Mouse (Mus musculus): ENCODE measurements around the gene Secisbp2. TPM values are rescaled to one million over a fixed set of nuclear protein-coding genes. Genes with fewer than 3 reads are reported as not detected.

Gene Secisbp2
- total and polyA plus RNA-seq, 2 experiments from 2014 or later: 18.7 to 20.2 TPM

GRCm38 (mm10) chr13:51720556-51720955, 69.1 kb downstream of the Secisbp2 start:
- Histone ChIP-seq H3K4me3 (ENCODE audit: low read depth, low read length) (no peak overlapping the region), H3K27me3 (ENCODE audit: insufficient read depth, low read length) (no peaks in the 10 kb centered on the region), H3K9me3 (ENCODE audit: low read length) (no peaks in the 10 kb centered on the region), H3K36me3 (ENCODE audit: insufficient read depth) (peaks cover 10% of the 10 kb centered on the region), H3K4me1 (ENCODE audit: insufficient read depth) (no peaks in the 10 kb centered on the region), H3K9ac (no peak overlapping the region), H3K4me2 (ENCODE audit: low read depth) (no peak overlapping the region), H3K27ac (ENCODE audit: low read depth, low read length) (no peak overlapping the region)
- ATAC-seq (no peak), DNase-seq (no peak)
- TF ChIP-seq CTCF (IDR thresholded peaks at IDR 0.05; ENCODE audit: low read depth): no peak
- 93% methylated on average over 4 of the region's 4 CpGs for WGBS

DNA sequence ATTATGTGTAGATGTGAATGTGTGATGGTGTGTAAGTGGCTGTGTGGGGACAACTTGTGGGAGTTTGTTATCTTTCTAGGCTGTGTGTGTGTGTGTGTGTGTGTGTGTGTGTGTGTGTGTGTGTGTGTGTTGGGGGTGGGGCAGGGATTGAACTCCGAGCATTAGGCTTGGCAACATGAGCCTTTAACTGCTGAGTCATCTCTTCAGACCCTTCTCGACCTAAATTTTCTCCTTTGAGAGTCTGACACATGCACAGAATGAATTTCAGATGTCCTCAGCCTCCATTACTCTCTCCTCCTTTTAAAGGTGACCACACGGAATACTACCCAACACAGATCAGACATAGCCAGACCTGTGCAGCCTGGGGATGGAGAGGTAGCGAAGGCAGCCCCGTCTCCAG, 71.6 kb downstream of the Secisbp2 start:
- no peak overlapping the region for H3K9ac ChIP-seq
- no peaks in the 10 kb centered on the region for H3K27me3 ChIP-seq (ENCODE audit: insufficient read depth, low read length)
- H3K27ac ChIP-seq (ENCODE audit: low read depth, low read length): no peak overlapping the region
- 72% methylated on average over 5 of the region's 5 CpGs for WGBS
- no peak for DNase-seq
- no peak for TF ChIP-seq CTCF (IDR thresholded peaks at IDR 0.05; ENCODE audit: low read depth)
- H3K4me3 ChIP-seq (ENCODE audit: low read depth, low read length): no peak overlapping the region
- no peaks in the 10 kb centered on the region for H3K9me3 ChIP-seq (ENCODE audit: low read length)
- ATAC-seq: no peak
- no peaks in the 10 kb centered on the region for H3K4me1 ChIP-seq (ENCODE audit: insufficient read depth)
- H3K36me3 ChIP-seq (ENCODE audit: insufficient read depth): peaks cover 10% of the 10 kb centered on the region; the same call in 1 of the 2 replicates
- H3K4me2 ChIP-seq (ENCODE audit: low read depth): no peak overlapping the region

DNA sequence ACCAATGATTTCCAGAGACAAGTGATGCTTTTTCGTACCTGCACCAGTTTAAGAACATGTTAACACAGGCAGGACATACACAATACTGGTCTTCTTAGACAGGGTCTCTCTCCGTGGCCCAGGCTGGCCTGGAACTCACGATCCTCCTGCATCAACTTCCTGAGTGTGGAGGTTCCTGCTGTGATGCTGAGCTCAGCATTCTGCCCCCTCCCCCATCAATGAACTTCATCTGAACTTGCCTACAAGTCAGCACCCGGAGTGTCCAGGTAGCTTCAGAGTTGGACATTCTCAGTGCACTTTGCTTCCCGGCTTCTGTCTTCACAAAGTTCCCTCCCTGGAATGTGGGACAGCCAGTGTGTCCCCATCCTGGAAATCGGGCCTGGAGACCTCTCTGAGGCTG, 73.1 kb downstream of the Secisbp2 start:
- no peak for TF ChIP-seq CTCF (IDR thresholded peaks at IDR 0.05; ENCODE audit: low read depth)
- DNase-seq (no peak), ATAC-seq (no peak)
- no peak overlapping the region for H3K27ac ChIP-seq (ENCODE audit: low read depth, low read length)
- H3K9me3 ChIP-seq (ENCODE audit: low read length): no peaks in the 10 kb centered on the region
- H3K4me1 ChIP-seq (ENCODE audit: insufficient read depth): no peaks in the 10 kb centered on the region
- WGBS: 83% methylated on average over 6 of the region's 6 CpGs
- no peak overlapping the region for H3K4me2 ChIP-seq (ENCODE audit: low read depth)
- no peak overlapping the region for H3K9ac ChIP-seq
- H3K27me3 ChIP-seq (ENCODE audit: insufficient read depth, low read length): no peaks in the 10 kb centered on the region
- H3K36me3 ChIP-seq (ENCODE audit: insufficient read depth): peaks cover 9% of the 10 kb centered on the region; the same call in 1 of the 2 replicates
- H3K4me3 ChIP-seq (ENCODE audit: low read depth, low read length): no peak overlapping the region

DNA sequence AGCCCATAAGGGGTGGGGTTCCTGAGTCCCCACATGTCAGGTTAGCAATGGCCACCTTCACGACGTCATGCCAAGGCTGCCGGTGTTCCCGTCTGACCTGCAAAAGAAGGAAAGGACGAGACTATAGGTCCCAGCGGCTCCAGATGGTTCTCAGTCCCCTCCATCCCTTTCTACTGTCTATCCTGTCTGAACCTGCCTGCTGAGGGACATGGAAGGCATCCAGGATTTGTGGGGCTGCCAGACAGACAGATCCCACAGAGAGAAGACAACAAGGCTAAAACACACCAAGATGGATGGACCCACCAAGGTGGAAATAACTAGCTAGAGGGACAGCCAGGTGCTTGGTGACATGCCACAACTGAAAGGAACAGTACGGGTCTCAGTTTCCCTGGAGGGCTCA, 73.9 kb downstream of the Secisbp2 start:
- no peak for DNase-seq
- WGBS: 89% methylated on average over 7 of the region's 7 CpGs
- no peaks in the 10 kb centered on the region for H3K4me1 ChIP-seq (ENCODE audit: insufficient read depth)
- H3K4me3 ChIP-seq (ENCODE audit: low read depth, low read length): no peak overlapping the region
- H3K27me3 ChIP-seq (ENCODE audit: insufficient read depth, low read length): no peaks in the 10 kb centered on the region
- ATAC-seq: no peak
- no peak overlapping the region for H3K4me2 ChIP-seq (ENCODE audit: low read depth)
- H3K36me3 ChIP-seq (ENCODE audit: insufficient read depth): peaks cover 2% of the 10 kb centered on the region; the same call in 1 of the 2 replicates
- no peak for TF ChIP-seq CTCF (IDR thresholded peaks at IDR 0.05; ENCODE audit: low read depth)
- no peak overlapping the region for H3K27ac ChIP-seq (ENCODE audit: low read depth, low read length)
- H3K9ac ChIP-seq: no peak overlapping the region
- no peaks in the 10 kb centered on the region for H3K9me3 ChIP-seq (ENCODE audit: low read length)

DNA sequence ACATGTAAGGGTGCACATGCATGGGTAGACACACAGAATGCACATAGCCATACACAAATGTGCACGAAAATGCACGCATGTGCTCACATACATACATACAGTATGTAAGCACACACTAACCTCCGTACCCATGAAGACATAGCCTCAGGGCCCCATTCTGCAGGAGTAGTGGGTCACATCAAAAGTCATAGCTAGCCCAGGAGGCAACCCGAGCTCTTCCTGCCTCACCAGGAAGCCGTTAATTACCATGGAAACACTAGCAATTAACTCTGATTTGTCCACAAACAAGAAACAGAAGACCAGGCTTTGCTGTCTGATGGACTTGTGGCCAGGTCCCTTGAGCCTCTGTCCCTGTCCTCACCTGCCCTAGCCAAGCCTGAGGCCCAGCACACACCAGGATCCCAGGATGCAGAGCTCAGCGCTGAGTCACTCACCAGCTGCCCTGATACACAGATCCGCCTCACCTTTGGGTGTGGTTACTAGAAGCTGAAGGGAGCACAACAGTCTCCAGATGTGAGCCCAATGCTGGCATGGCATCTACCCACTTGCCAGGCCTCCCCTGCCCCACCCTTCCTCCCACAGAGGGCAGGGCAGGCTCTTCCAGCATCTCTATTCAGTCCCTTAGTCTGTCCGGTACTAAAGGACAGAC, 74.6 kb downstream of the Secisbp2 start:
- DNase-seq: no peak
- no peak for ATAC-seq
- Histone ChIP-seq H3K4me2 (ENCODE audit: low read depth) (no peak overlapping the region), H3K4me1 (ENCODE audit: insufficient read depth) (no peaks in the 10 kb centered on the region), H3K27ac (ENCODE audit: low read depth, low read length) (no peak overlapping the region), H3K9me3 (ENCODE audit: low read length) (no peaks in the 10 kb centered on the region), H3K9ac (no peak overlapping the region), H3K4me3 (ENCODE audit: low read depth, low read length) (no peak overlapping the region), H3K36me3 (ENCODE audit: insufficient read depth) (no peaks in the 10 kb centered on the region), H3K27me3 (ENCODE audit: insufficient read depth, low read length) (no peaks in the 10 kb centered on the region)
- no peak for TF ChIP-seq CTCF (IDR thresholded peaks at IDR 0.05; ENCODE audit: low read depth)
- WGBS: 69% methylated on average over 8 of the region's 8 CpGs

DNA sequence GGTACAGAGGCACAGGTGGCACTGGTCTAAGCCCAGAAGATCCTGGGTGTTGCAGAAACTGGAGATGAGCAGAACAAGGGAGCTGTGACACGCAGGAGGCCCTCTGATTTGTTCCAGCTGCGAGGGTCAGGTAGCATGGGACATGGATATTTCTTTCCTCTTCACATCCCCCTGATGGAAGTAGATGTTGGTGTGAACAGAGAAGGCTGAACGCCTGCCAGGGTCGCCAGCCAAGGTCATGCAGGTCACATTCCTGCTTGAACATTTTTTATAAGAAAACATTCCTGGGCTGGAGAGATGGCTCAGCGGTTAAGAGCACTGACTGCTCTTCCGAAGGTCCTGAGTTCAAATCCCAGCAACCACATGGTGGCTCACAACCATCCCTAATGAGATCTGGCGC, 75.9 kb downstream of the Secisbp2 start:
- ATAC-seq (no peak), DNase-seq (no peak)
- H3K9me3 ChIP-seq (ENCODE audit: low read length): no peaks in the 10 kb centered on the region
- peaks cover 5% of the 10 kb centered on the region; the same call in 1 of the 2 replicates for H3K4me1 ChIP-seq (ENCODE audit: insufficient read depth)
- H3K27ac ChIP-seq (ENCODE audit: low read depth, low read length): no peak overlapping the region
- H3K4me3 ChIP-seq (ENCODE audit: low read depth, low read length): no peak overlapping the region
- 91% methylated on average over 6 of the region's 7 CpGs for WGBS
- no peaks in the 10 kb centered on the region for H3K36me3 ChIP-seq (ENCODE audit: insufficient read depth)
- H3K9ac ChIP-seq: no peak overlapping the region
- H3K27me3 ChIP-seq (ENCODE audit: insufficient read depth, low read length): no peaks in the 10 kb centered on the region
- H3K4me2 ChIP-seq (ENCODE audit: low read depth): no peak overlapping the region
- TF ChIP-seq CTCF (IDR thresholded peaks at IDR 0.05; ENCODE audit: low read depth): no peak

DNA sequence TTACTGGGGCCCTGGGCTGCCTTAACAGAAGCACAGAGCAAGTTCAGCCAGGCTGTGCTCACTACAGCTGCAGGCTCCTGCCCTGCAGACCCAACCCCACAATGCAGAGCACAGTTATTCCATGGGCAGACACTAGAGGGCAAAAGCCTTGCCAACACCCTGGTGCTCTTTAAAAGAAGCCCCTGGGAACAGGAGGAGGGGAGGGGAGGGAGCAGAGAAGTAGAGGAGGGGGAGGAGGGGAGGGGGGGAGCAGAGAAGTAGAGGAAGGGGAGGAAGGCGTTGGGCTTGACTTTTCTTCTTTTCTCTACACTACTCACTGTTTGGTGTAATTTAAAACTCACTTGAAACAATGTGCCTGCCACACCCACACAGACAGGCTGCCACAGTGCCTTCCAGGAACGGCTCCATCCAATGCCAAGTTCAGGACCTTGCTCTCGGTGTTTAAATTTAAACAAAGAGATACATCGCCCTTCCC, 78.4 kb downstream of the Secisbp2 start:
- Histone ChIP-seq H3K4me1 (ENCODE audit: insufficient read depth) (peaks cover 8% of the 10 kb centered on the region; the same call in 1 of the 2 replicates), H3K36me3 (ENCODE audit: insufficient read depth) (no peaks in the 10 kb centered on the region), H3K4me3 (ENCODE audit: low read depth, low read length) (no peak overlapping the region), H3K27me3 (ENCODE audit: insufficient read depth, low read length) (no peaks in the 10 kb centered on the region), H3K27ac (ENCODE audit: low read depth, low read length) (no peak overlapping the region), H3K9me3 (ENCODE audit: low read length) (no peaks in the 10 kb centered on the region), H3K4me2 (ENCODE audit: low read depth) (no peak overlapping the region), H3K9ac (no peak overlapping the region)
- peak; percentile 62; the same call in 1 of the 2 replicates for ATAC-seq
- peak; percentile 35 for DNase-seq
- WGBS: 7% methylated on average over 4 of the region's 4 CpGs
- peak; percentile 60 for TF ChIP-seq CTCF (IDR thresholded peaks at IDR 0.05; ENCODE audit: low read depth)
